Mouse (Mus musculus): Measurements from ENCODE around the gene Lhfpl2. TPM values are rescaled to one million over a fixed set of nuclear protein-coding genes. Genes with fewer than 3 reads are reported as not detected.

Lhfpl2 gene
- polyA plus RNA-seq, 1 experiment = 22.5 TPM

GRCm38 (mm10) chr13:94224717-94225705, 167.4 kb downstream of the Lhfpl2 start:
- H3K4me3 ChIP-seq (replicated peaks; ENCODE audit: insufficient read depth, low read depth, low read length) = no peak overlapping the region
- WGBS = 94% methylated on average over 38 of the region's 38 CpGs
- no peak overlapping the region for H3K27ac ChIP-seq (ENCODE audit: insufficient read depth, low read length)
- no peaks in the 10 kb centered on the region for H3K4me1 ChIP-seq (ENCODE audit: control insufficient read depth, insufficient read depth, low read length)
- TF ChIP-seq CTCF (IDR thresholded peaks at IDR 0.05; ENCODE audit: borderline replicate concordance, insufficient read depth, low read depth, low read length) (no peak), POLR2A (IDR thresholded peaks at IDR 0.05; ENCODE audit: borderline replicate concordance, insufficient read depth, low read length) (no peak)
- DNase-seq = no peak
- H3K27me3 ChIP-seq (ENCODE audit: control insufficient read depth, insufficient read depth, low read length) = no peaks in the 10 kb centered on the region

- no peaks in the 10 kb centered on the region for H3K27me3 ChIP-seq (ENCODE audit: control insufficient read depth, insufficient read depth, low read length)
- peaks cover 5% of the 10 kb centered on the region for H3K4me1 ChIP-seq (ENCODE audit: control insufficient read depth, insufficient read depth, low read length)
- TF ChIP-seq POLR2A (IDR thresholded peaks at IDR 0.05; ENCODE audit: borderline replicate concordance, insufficient read depth, low read length) = no peak
- TF ChIP-seq CTCF (IDR thresholded peaks at IDR 0.05; ENCODE audit: borderline replicate concordance, insufficient read depth, low read depth, low read length) = no peak
- DNase-seq = peak in 1 of 2 experiments; percentile 50
- no peak overlapping the region for H3K4me3 ChIP-seq (replicated peaks; ENCODE audit: insufficient read depth, low read depth, low read length)
- WGBS = 38% methylated on average over 14 of the region's 14 CpGs
- H3K27ac ChIP-seq (ENCODE audit: insufficient read depth, low read length) = no peak overlapping the region
These were observed 174.3 kb downstream of the Lhfpl2 start for GRCm38 (mm10) chr13:94231871-94232270.

GRCm38 (mm10) chr13:94239488-94239887, 181.9 kb downstream of the Lhfpl2 start:
- 47% methylated on average over 4 of the region's 4 CpGs for WGBS
- no peak overlapping the region for H3K27ac ChIP-seq (ENCODE audit: insufficient read depth, low read length)
- H3K27me3 ChIP-seq (ENCODE audit: control insufficient read depth, insufficient read depth, low read length) = no peaks in the 10 kb centered on the region
- TF ChIP-seq CTCF (IDR thresholded peaks at IDR 0.05; ENCODE audit: borderline replicate concordance, insufficient read depth, low read depth, low read length) (no peak), POLR2A (IDR thresholded peaks at IDR 0.05; ENCODE audit: borderline replicate concordance, insufficient read depth, low read length) (no peak)
- H3K4me1 ChIP-seq (ENCODE audit: control insufficient read depth, insufficient read depth, low read length) = peaks cover 23% of the 10 kb centered on the region
- no peak overlapping the region for H3K4me3 ChIP-seq (replicated peaks; ENCODE audit: insufficient read depth, low read depth, low read length)
- no peak for DNase-seq

- TF ChIP-seq POLR2A (IDR thresholded peaks at IDR 0.05; ENCODE audit: borderline replicate concordance, insufficient read depth, low read length) (no peak), CTCF (IDR thresholded peaks at IDR 0.05; ENCODE audit: borderline replicate concordance, insufficient read depth, low read depth, low read length) (no peak)
- WGBS = 90% methylated on average over 6 of the region's 6 CpGs
- H3K27me3 ChIP-seq (ENCODE audit: control insufficient read depth, insufficient read depth, low read length) = no peaks in the 10 kb centered on the region
- peaks cover 23% of the 10 kb centered on the region for H3K4me1 ChIP-seq (ENCODE audit: control insufficient read depth, insufficient read depth, low read length)
- H3K27ac ChIP-seq (ENCODE audit: insufficient read depth, low read length) = no peak overlapping the region
- DNase-seq = no peak
- no peak overlapping the region for H3K4me3 ChIP-seq (replicated peaks; ENCODE audit: insufficient read depth, low read depth, low read length)
These were observed 182.5 kb downstream of the Lhfpl2 start for GRCm38 (mm10) chr13:94240111-94240510.

GRCm38 (mm10) chr13:94240873-94241272, 183.3 kb downstream of the Lhfpl2 start:
- Histone ChIP-seq H3K27ac (ENCODE audit: insufficient read depth, low read length) (no peak overlapping the region), H3K4me1 (ENCODE audit: control insufficient read depth, insufficient read depth, low read length) (peaks cover 25% of the 10 kb centered on the region), H3K27me3 (ENCODE audit: control insufficient read depth, insufficient read depth, low read length) (no peaks in the 10 kb centered on the region), H3K4me3 (replicated peaks; ENCODE audit: insufficient read depth, low read depth, low read length) (no peak overlapping the region)
- DNase-seq = no peak
- no peak for TF ChIP-seq POLR2A (IDR thresholded peaks at IDR 0.05; ENCODE audit: borderline replicate concordance, insufficient read depth, low read length)
- TF ChIP-seq CTCF (IDR thresholded peaks at IDR 0.05; ENCODE audit: borderline replicate concordance, insufficient read depth, low read depth, low read length) = no peak
- WGBS = 80% methylated on average over 5 of the region's 5 CpGs

GRCm38 (mm10) chr13:94241892-94242524, 184.4 kb downstream of the Lhfpl2 start:
- Histone ChIP-seq H3K27ac (ENCODE audit: insufficient read depth, low read length) (no peak overlapping the region), H3K27me3 (ENCODE audit: control insufficient read depth, insufficient read depth, low read length) (no peaks in the 10 kb centered on the region), H3K4me1 (ENCODE audit: control insufficient read depth, insufficient read depth, low read length) (peaks cover 25% of the 10 kb centered on the region), H3K4me3 (replicated peaks; ENCODE audit: insufficient read depth, low read depth, low read length) (no peak overlapping the region)
- DNase-seq = no peak
- TF ChIP-seq POLR2A (IDR thresholded peaks at IDR 0.05; ENCODE audit: borderline replicate concordance, insufficient read depth, low read length) = no peak
- no peak for TF ChIP-seq CTCF (IDR thresholded peaks at IDR 0.05; ENCODE audit: borderline replicate concordance, insufficient read depth, low read depth, low read length)
- 48% methylated on average over 4 of the region's 4 CpGs for WGBS

- peaks cover 25% of the 10 kb centered on the region for H3K4me1 ChIP-seq (ENCODE audit: control insufficient read depth, insufficient read depth, low read length)
- 94% methylated on average over 2 of the region's 2 CpGs for WGBS
- H3K27me3 ChIP-seq (ENCODE audit: control insufficient read depth, insufficient read depth, low read length) = no peaks in the 10 kb centered on the region
- TF ChIP-seq POLR2A (IDR thresholded peaks at IDR 0.05; ENCODE audit: borderline replicate concordance, insufficient read depth, low read length) (no peak), CTCF (IDR thresholded peaks at IDR 0.05; ENCODE audit: borderline replicate concordance, insufficient read depth, low read depth, low read length) (no peak)
- no peak overlapping the region for H3K4me3 ChIP-seq (replicated peaks; ENCODE audit: insufficient read depth, low read depth, low read length)
- no peak overlapping the region for H3K27ac ChIP-seq (ENCODE audit: insufficient read depth, low read length)
- no peak for DNase-seq
These were observed 185.3 kb downstream of the Lhfpl2 start for GRCm38 (mm10) chr13:94242897-94243296.

Other genes starting within 250 kb of the Lhfpl2 start
- gene Scamp1, start 228.1 kb downstream of the Lhfpl2 start, polyA plus RNA-seq (2012; rRNA removed) = 97.6 and 101 TPM in 2 replicates